Mouse (Mus musculus) lung, adult 18-20 months (tissue): ENCODE results near the gene Zscan5b.
A peak's percentile ranks its signal among the peaks of the same experiment; 100 is the strongest.
"Not testable (repeated sequence)": the region's sequence is repeated elsewhere in the genome, so short reads cannot be mapped to it uniquely, and the experiment has no call there.

ENCODE experiments used
- DNase-seq, 2 experiments: peaks; one replicate each; pipeline ENCODE4 v3.0.0; 2022; ENCODE audit warnings: mixed read lengths in 2 of 2

Gene Zscan5b

DNA sequence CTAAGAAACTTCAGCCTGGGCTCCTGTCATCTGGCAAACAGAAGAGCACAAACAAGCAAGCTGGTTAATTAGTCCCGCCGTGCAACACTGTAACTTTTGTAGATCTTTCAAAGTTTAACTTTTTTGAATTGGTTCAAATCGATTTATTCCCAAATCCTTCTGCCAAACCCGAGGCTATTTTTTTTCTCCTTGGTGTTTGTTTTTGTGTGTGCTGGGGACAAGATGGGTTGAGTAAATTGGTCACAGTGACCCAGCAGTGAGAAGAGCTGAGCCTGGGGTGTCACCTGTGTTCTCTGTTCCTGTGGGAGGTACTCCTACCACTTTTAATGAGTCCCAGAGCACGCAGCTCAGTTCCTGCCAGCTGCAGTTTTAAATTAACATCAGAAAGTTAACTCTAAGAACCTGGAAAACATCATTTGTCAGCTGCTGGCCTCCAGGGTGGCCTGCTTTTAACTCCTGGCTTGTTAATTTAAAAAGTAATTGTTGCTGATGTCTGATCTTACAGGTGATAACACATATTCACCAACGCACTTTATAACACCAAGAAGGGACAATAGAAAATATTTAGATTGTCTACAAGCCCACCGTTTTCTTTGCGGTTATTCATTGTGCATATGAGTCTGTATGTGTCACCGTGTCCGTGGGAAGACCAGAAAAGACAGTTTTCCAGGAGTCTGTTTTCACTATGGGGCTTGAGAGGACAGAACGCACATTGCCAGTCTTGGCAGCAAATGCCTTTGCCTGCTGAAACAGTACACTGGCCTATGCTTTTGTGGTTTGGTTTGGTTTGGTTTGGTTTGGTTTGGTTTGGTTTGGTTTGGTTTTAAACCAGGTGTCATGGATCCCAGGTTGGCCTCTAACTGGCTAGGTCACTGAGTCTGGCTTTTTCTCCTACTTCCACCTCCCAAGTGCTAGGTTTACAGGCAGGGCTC lies 22.5 kb downstream of the Zscan5b start:
- no peak for DNase-seq

DNA sequence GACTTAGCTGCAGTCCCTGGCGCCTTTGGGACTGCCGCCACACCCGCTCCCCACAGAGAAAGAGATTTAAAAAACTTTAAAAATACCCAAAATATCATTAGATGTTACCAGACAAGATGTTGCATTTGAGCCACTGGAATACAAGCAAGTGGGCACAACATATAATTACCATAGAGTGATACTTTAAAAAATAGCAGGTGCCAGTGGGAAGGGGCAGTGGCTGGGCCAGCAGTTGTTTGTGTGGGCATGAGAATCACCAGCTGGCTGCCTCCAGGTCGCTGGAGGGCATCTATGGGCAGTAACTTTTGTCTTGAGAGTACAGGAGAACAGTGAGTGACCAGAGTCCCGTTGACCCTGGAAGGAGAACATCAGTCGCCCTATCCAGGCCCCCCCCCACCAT lies 30.3 kb downstream of the Zscan5b start, which contains the start of gene Epp13:
Gene Epp13, plus strand, starts transcription at position 301 of the 400 bp plus-strand sequence.
- DNase-seq, result no peak

DNA sequence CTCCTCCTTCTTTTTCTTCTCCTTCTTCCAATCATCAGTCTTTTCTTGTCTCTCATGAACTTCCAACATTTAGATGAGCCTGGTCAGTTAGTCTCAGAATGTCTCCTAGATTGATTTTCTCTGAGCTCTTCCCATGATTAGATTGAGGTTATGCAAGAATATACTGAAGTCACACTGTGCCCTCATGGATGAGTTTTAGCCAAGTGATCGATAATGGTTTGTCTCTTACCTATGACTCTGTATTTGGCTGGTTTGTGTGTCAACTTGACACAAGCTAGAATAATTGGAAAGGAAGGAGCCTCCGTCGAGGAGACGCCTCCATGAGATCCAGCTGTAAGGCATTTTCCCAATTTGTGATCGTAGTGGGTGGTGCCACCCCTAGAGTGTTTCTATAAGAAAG lies 32.4 kb downstream of the Zscan5b start:
- DNase-seq, result no peak

DNA sequence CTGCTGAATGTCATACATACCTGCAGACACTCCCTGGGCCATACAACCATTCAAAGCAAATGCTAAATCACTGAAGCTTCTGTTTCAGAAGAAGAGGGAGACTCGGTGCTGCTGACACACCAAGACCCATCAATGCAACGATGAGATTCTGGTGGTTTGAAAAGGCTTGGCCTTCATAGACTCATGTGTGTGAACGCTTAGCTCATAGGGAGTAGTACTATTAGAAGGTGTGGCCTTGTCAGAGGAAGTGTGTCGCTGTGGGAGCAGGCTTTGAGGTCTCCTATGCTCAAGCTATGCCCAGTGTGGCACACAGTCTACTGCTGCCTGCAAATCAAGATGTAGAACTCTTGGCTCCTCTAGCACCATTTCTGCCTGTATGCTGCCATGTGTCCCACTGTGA lies 35.3 kb downstream of the Zscan5b start:
- DNase-seq, result no peak

DNA sequence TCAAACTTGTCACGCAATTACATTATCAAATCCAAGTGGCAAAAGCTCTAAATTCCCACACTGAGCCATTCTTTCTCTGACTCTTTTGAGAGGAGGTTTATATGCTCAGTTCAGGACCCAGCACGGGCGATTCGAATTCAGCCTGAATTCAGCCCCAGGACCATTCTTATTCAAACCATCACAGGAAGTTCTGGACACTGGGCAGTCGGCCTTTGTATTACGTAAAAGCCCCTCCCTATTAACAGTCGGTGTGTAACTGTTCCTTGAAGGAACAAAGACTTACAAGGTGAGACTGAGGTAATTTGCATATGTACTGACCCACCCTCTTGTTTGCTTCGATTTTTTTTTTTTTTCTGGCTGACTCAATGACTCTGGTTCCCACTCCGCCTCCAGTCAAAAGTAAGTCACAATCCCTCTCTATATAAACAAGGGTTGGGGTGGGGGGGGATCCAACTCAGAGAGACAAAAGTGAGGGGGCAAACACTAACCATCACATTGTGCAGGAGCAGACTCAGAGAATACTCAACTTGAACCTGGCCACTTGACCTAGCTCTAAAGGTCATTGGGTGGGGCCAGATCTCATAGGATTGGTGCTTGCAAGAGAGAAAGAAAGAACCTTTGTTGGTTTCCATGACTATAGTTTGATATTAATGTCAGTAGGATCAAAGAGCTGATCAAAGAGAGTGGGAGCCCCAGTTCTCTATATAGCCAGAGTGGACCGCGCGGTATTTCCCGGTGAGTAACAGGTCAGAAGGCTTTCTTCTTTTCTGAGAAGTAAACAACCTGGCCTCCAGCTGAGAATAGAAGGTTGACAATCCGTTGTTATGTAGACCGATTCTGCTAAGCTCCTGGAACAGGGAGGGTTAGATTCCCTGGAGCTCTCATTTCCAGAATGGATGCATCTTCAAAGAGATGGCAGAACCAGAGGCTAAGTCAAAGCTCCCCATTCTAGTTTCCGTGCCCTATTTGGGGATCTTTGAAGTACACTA lies 36.4 kb downstream of the Zscan5b start:
- DNase-seq, result no peak

DNA sequence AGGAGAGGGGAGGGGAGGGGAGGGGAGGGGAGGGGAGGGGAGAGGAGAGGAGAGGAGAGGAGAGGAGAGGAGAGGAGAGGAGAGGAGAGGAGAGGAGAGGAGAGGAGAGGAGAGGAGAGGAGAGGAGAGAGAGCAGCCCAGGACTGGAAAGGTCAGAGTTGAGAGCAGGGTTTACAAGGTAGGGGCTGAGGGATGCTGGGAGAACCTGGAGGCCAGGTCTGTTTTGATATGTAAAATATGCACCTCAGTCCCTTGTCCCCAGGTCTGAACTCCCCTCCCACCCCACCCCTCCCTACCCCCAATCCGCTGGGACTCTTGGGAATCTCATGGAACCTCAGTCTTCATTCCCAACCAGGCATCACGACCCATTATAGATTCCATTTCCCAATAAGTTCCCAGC lies 37.9 kb downstream of the Zscan5b start:
- not testable (repeated sequence) for DNase-seq

DNA sequence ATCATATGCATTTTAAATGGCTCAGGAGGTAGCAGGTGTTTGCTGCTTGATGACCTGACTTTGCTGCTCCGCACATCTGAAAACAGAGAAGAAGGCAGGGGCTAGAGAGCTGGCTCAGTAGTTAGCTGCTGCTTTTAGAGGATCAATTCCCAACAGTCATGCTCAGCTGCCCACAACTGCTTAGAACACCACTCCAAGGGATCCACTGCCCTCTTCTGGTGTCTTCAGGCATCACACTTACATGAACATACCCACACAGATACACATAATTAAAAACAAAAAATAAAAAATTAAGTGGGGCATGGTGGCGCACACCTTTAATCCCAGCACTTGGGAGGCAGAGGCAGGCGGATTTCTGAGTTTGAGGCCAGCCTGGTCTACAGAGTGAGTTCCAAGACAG lies 40.0 kb downstream of the Zscan5b start:
- no peak for DNase-seq

DNA sequence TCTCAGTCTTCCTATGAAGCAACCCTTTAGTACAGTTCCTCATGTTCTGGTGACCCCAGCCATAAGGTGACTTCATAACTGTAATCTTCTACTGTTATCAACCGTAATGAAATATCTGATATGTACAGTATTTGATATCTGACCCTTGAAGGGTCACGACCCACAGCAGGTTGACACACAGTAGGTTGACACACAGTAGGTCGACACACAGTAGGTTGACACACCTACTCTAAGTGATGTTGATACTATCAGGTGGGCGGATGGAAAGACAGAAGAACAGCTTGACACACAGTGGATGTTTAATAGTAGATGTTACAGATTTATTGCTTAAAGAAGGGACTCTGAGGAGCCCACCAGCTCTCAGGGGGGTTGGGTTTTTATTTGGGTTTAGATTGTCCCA lies 40.9 kb downstream of the Zscan5b start:
- DNase-seq, result no peak

DNA sequence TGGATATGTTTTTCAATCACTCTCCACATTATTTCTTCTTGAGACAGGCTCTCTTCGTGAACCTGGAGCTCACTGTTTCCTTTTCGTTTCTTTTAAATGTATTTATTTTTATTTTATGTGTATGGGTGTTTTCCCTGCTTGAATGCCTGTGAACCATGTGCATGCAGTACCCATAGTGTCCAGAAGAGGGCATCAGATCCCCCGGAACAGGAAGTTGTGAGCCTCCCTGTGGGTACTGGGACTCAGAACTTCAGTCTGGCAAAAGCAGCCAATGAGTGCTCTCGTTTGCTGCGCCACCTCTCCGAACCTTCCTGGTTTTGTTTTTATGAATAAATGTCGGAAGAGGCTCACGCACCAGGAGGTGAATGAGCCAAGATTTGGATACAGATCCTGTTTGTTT lies 43.6 kb downstream of the Zscan5b start:
- peak in 1 of 2 experiments; percentile 11 for DNase-seq

DNA sequence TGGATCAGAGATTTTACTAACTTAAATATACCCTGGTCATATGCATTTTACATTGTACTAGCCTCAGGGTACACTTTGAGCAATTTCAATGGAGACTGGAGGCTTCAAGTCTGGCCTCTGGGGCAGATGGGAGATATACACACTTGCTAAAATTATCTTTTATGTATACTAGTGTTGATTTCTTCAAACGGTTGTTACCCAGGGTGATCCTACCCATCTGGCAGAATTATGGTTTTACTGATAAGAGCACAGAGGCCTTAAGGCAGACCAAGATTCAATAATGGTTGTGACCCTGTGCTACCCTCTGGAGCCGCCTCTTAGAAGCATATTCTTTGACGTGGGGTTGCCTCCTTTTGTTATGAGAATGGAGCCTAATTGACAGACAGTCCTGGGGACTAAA lies 55.8 kb downstream of the Zscan5b start:
- no peak for DNase-seq

DNA sequence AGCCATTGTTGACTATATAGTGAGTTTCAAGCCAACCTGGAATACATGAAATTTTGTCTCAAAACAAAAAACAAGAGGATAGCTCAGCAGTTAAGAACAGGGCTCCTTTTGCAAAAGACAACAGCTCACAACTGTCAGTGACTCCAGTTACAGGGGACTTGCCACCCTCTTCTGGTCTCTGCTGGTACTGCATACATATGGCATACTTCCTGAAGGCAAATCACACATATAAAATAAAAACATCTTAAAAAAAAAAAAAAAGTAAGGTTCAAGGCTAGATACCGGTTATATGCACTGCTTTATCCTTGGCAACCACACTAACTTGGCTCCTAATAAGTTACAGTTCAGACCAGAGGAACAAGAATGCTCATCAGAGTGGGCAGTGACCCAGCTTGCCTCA lies 60.7 kb downstream of the Zscan5b start:
- peak; percentile 62 to 79 for DNase-seq

DNA sequence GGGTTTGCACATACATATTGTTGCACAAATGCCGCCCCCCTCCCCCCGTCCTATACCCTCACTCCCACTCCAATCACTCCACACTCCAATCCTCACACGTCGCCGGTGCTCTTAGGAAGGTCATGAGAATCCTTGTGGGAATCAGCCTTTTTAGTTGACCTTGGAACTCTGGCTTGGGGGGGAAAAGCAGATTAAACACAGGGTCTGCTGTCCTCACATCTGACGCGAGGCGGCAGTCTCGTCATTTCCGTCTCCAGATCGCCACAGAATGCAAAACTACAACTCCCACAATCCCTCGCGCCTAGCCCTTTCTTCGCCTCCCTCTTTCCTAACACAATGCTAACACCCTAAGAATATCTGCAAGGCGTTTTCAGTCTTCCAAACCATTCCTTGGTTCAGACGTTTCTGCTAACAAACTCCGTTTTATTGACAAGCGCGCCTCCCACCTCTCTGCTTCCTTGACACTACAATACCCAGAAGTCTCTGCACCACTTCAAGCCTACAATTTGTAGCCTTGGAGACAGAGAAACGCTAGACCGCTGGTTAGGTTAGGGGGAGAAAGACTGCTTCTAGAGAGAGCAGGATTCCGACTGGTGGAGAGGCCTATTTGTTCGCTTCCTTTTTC lies 61.5 kb downstream of the Zscan5b start:
- peak; percentile 80 to 83 for DNase-seq

DNA sequence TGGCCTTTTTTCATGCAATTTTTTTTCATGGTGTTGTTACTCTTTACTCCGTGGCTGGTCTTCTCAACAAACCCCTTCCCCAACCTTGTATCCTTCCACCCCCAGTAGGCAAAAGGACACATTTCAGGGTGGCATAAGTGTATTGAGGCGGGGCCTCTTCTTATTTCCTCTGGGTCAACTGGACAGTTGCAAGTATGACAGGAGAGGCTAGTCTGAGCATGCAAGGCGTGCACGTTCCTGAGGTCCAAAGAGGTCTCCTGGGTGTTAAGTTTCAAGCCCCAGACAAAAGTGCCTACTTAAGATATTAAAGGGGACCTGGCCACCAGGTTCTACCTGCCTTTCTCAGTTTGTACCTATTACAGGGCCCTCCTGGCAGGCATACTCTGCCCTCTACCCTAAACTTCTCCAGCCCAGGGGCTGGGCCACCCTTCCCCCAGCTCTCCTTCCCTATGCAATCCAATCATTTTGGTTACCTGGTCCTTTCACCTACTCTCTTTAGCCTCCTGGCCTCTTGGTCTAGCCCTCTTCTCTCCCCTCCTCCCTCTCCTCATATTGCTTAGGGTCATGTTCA lies 62.4 kb downstream of the Zscan5b start:
- peak; percentile 14 to 40 for DNase-seq

DNA sequence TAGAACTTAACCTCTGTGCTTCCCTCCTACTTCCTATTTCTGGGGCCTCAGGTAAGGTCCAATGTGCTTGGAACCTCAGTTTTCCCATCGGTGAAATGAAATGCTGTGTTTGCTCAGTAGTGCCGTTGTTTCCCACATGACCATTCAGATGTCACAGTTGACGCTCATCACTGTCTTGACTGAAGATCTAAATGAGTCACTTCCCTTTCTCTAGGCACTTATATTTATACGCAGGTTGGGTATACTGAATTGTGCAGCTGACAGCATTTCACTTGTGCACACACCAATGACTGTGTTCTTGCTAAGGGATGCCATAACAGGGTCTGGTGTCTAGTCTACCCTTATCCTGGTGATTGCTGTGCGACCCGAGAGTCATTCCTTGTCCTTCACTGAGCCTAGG lies 63.3 kb downstream of the Zscan5b start:
- no peak for DNase-seq

DNA sequence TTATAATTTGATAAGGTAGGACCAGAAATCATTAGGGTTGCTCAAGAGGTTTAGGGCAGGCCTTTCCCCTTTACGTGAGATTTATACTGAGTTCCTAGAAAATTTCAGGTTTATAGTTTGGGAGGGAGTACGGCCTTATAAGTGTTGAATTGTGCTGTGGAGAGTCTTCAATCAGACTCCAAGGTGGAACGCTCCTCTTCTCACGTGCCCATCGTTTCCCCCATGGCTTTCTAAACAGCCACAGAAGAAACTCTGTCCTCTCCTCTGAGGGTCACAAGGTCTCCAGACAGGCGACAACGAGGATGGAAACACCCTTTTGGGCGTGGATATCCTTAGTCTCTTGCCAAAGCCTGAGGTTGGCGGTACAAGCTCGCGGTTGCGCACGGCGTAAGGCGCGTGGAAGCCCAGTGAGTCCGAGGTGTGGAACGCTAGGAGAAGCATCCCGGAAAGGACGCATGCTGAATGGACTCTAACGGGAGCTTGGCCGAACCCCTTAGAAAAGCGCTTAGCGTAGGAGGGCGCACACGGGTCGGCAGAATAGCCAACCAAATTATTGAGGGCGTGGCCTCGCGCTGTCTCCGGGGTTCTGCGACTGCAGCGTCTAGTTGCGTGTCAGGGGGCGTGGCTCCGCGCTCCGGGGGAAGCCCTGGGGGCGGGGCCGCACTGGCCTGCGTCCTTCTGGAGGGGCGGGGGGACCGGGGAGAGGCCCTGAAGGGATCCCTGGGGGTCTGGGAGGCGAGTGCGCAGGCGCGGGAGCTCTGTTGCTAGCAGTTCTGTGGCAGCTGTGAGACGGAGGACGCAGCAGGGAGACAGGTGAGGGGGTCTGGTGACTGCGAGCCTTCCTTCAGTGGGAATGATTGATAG lies 64.0 kb downstream of the Zscan5b start, which contains the start of gene Zfp667:
Gene Zfp667, plus strand, starts transcription at position 738 of the 864 bp plus-strand sequence.
- peak; percentile 96 to 98 for DNase-seq

DNA sequence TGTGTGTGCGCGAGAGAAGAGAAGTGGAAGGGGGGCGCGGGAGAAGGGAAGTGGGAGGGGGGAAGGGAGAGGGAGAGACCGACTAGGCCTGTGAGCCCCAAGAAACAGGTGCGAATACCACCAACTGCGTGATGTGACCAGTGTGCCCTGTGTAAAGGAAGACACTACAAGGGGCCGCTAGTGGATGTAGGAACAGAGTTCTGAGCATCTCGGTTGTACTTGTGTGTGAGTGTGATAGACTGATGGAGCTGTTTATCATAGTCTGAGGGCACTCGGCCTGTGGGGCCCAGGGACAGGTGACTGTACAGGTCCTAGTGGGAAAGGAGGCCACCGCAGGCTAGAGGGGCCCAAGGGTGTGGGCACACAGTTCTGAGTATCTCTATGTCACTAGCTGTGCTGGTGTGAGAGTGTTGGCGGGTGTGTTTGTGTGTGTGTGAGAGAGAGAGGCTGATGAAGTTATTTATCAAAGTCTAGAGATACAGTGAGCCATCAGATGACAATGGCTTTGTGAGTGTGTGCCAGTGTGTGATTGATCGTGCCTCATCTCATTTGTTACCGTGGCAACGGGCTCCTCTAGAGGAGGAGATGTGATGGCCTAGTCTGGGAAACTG lies 64.9 kb downstream of the Zscan5b start:
- no peak for DNase-seq
